Mouse (Mus musculus): ENCODE results near the gene Golga4.

GRCm38 (mm10) chr9:118530679-118531078 is 24.6 kb downstream of the Golga4 start:
- TF ChIP-seq POLR2A (IDR thresholded peaks at IDR 0.05; ENCODE audit: borderline replicate concordance, control insufficient read depth, low read depth, low read length) (no peak), CTCF (IDR thresholded peaks at IDR 0.05; ENCODE audit: control insufficient read depth, insufficient read depth, low read length) (no peak)
